Mouse (Mus musculus) embryonic fibroblast, embryonic 13.5 days (primary cell): ENCODE results near the gene Dhrs9.

ENCODE experiments used
- CTCF ChIP-seq: IDR thresholded peaks from 2 replicates; pipeline ENCODE4 v1.5.1; 2011; ENCODE audit warnings: mild to moderate bottlenecking, control low read depth, low read length, moderate library complexity, borderline replicate concordance; ENCODE audit not compliant: insufficient read depth
- POLR2A ChIP-seq: IDR thresholded peaks from 2 replicates; pipeline ENCODE4 v1.6.1; 2011; ENCODE audit warnings: low read depth, mild to moderate bottlenecking, control low read depth, low read length, moderate library complexity

GRCm38 (mm10) chr2:69379801-69380200 is 444 bp upstream of the Dhrs9 start:
- TF ChIP-seq POLR2A: no peak
- no peak for TF ChIP-seq CTCF
